Comparison of ENCODE assay signal across 11 mouse cellular contexts in genomic region chr12:105504736-105505135, GRCm38 (mm10). TPM values are rescaled to one million over a fixed set of nuclear protein-coding genes. Genes with fewer than 3 reads are reported as not detected.
DNase-seq lines count a peak whose midpoint lies in the region; ATAC-seq and TF ChIP-seq lines count a peak whose summit lies in the region.
"Had no signal": no experiment of that assay in that cellular context is flagged by ENCODE, and none has a peak within 500 bp of the region (broad histone marks: within the 10 kb centered on the region; RNA-seq: fewer than 3 reads in every experiment).

No protein-coding gene starts in this region.

- ATAC-seq in hindbrain, postnatal 0 days: no peak
- no peak for ATAC-seq in hindbrain, embryonic 12.5 days (ENCODE audit: low FRiP score)
- no peak for ATAC-seq in liver, postnatal 0 days

- peaks cover 6% of the 10 kb centered on the region; the same call in 1 of the 2 replicates for H3K4me1 ChIP-seq in hindbrain, postnatal 0 days (ENCODE audit: insufficient read depth, low read length)
- peaks cover 8% of the 10 kb centered on the region; the same call in 1 of the 2 replicates for H3K4me1 ChIP-seq in hindbrain, embryonic 12.5 days
- no peaks in the 10 kb centered on the region for H3K4me1 ChIP-seq in MEL (ENCODE audit: control insufficient read depth in 1 of 2, insufficient read depth in 2 of 2, low read length in 2 of 2)
- H3K4me1 ChIP-seq in liver, postnatal 0 days (ENCODE audit: insufficient read depth): no peaks in the 10 kb centered on the region
- H3K4me1 ChIP-seq: midbrain, embryonic 12.5 days had no signal

- H3K79me2 ChIP-seq in MEL (ENCODE audit: control insufficient read depth, insufficient read depth, low read length, poor library complexity): no peaks in the 10 kb centered on the region

- H3K4me2 ChIP-seq in hindbrain, postnatal 0 days (ENCODE audit: low read depth, low read length): no peak overlapping the region
- no peak overlapping the region for H3K4me2 ChIP-seq in hindbrain, embryonic 12.5 days (replicated peaks)
- no peak overlapping the region for H3K4me2 ChIP-seq in liver, postnatal 0 days (ENCODE audit: low read depth, low read length)
- H3K4me2 ChIP-seq: embryonic facial prominence, embryonic 13.5 days; heart, embryonic 11.5 days; midbrain, embryonic 12.5 days had no signal

- WGBS in hindbrain, postnatal 0 days: 60% methylated on average over 6 of the region's 6 CpGs
- 65% methylated on average over 6 of the region's 6 CpGs for WGBS in hindbrain, embryonic 12.5 days
- 64% methylated on average over 6 of the region's 6 CpGs for WGBS in liver, postnatal 0 days (ENCODE audit: insufficient replicate concordance)

- TF ChIP-seq CTCF in hindbrain, postnatal 0 days (IDR thresholded peaks at IDR 0.05; ENCODE audit: low read depth): peak; percentile 63
- TF ChIP-seq CTCF in MEL (IDR thresholded peaks at IDR 0.05 in 2 of 3, conservative IDR thresholded peaks at IDR 0.05 in 1 of 3; ENCODE audit: control insufficient read depth in 1 of 3, insufficient read depth in 1 of 3, low read depth in 2 of 3, low read length in 3 of 3, poor library complexity in 1 of 3, severe bottlenecking in 1 of 3): peak in 2 of 3 experiments; percentile 26 to 27; a peak in 3 of 6 replicates
- TF ChIP-seq CTCF in liver, postnatal 0 days (IDR thresholded peaks at IDR 0.05; ENCODE audit: low read depth): peak; percentile 56

- DNase-seq in hindbrain, postnatal 0 days (ENCODE audit: low spot score): no peak
- DNase-seq in A20 (ENCODE audit: low read depth, low spot score) (peak; percentile 45), MEL (ENCODE audit: low read depth, low spot score) (peak; percentile 22)
- DNase-seq in liver, postnatal 0 days: peak; percentile 30
- no peak for DNase-seq in ovary, adult 18-20 months (ENCODE audit: low spot score)
- DNase-seq in left cerebral cortex, adult 11 months (ENCODE audit: low spot score): no peak
- DNase-seq in cerebellum, adult 11 months: no peak

- no peak overlapping the region for H3K9ac ChIP-seq in hindbrain, postnatal 0 days (replicated peaks; ENCODE audit: low read length)
- no peak overlapping the region for H3K9ac ChIP-seq in hindbrain, embryonic 12.5 days
- no peak overlapping the region for H3K9ac ChIP-seq in MEL (ENCODE audit: control insufficient read depth, low read depth, low read length, poor library complexity, severe bottlenecking)
- no peak overlapping the region for H3K9ac ChIP-seq in liver, postnatal 0 days (replicated peaks)
- H3K9ac ChIP-seq: embryonic facial prominence, embryonic 13.5 days; midbrain, embryonic 12.5 days had no signal

- H3K9me3 ChIP-seq in hindbrain, postnatal 0 days (ENCODE audit: low read length): no peaks in the 10 kb centered on the region
- H3K9me3 ChIP-seq in hindbrain, embryonic 12.5 days (replicated peaks): no peaks in the 10 kb centered on the region
- no peaks in the 10 kb centered on the region for H3K9me3 ChIP-seq in MEL (replicated peaks; ENCODE audit: insufficient read depth, low read length)
- H3K9me3 ChIP-seq in liver, postnatal 0 days (ENCODE audit: low read length): no peaks in the 10 kb centered on the region
- H3K9me3 ChIP-seq: embryonic facial prominence, embryonic 13.5 days; midbrain, embryonic 12.5 days had no signal

- H3K27ac ChIP-seq in hindbrain, postnatal 0 days: no peak overlapping the region
- H3K27ac ChIP-seq in hindbrain, embryonic 12.5 days: no peak overlapping the region
- no peak overlapping the region for H3K27ac ChIP-seq in MEL (ENCODE audit: control insufficient read depth, low read depth, low read length)
- H3K27ac ChIP-seq in liver, postnatal 0 days (ENCODE audit: low read depth): no peak overlapping the region
- H3K27ac ChIP-seq: embryonic facial prominence, embryonic 13.5 days; midbrain, embryonic 12.5 days had no signal

- peak; percentile 9 for TF ChIP-seq RAD21 in MEL (IDR thresholded peaks at IDR 0.05; ENCODE audit: low read depth, low read length)

- TF ChIP-seq EP300 in MEL (IDR thresholded peaks at IDR 0.05; ENCODE audit: low read depth in 1 of 2, low read length in 2 of 2): no peak
- TF ChIP-seq EP300 in liver, postnatal 0 days (IDR thresholded peaks at IDR 0.05; ENCODE audit: low read depth): no peak

- no peaks in the 10 kb centered on the region for H3K27me3 ChIP-seq in hindbrain, postnatal 0 days (ENCODE audit: insufficient read depth, low read length)
- no peaks in the 10 kb centered on the region for H3K27me3 ChIP-seq in hindbrain, embryonic 12.5 days
- H3K27me3 ChIP-seq in MEL (ENCODE audit: control insufficient read depth in 1 of 2, insufficient read depth in 2 of 2, low read length in 2 of 2): no peaks in the 10 kb centered on the region; a peak in 1 of 4 replicates
- no peaks in the 10 kb centered on the region for H3K27me3 ChIP-seq in liver, postnatal 0 days (ENCODE audit: insufficient read depth, low read length)
- H3K27me3 ChIP-seq: embryonic facial prominence, embryonic 13.5 days; midbrain, embryonic 12.5 days had no signal

- no peaks in the 10 kb centered on the region for H3K36me3 ChIP-seq in hindbrain, postnatal 0 days (ENCODE audit: insufficient read depth, low read length)
- no peaks in the 10 kb centered on the region for H3K36me3 ChIP-seq in hindbrain, embryonic 12.5 days
- H3K36me3 ChIP-seq in MEL (ENCODE audit: control insufficient read depth in 1 of 2, insufficient read depth in 2 of 2, low read length in 2 of 2): no peaks in the 10 kb centered on the region
- H3K36me3 ChIP-seq in liver, postnatal 0 days (replicated peaks; ENCODE audit: insufficient read depth, low read length): no peaks in the 10 kb centered on the region
- H3K36me3 ChIP-seq: embryonic facial prominence, embryonic 13.5 days; midbrain, embryonic 12.5 days had no signal

- no peak for TF ChIP-seq POLR2A in MEL (IDR thresholded peaks at IDR 0.05; ENCODE audit: control insufficient read depth in 1 of 2, insufficient read depth in 1 of 2, low read depth in 1 of 2, low read length in 2 of 2, poor library complexity in 1 of 2)

- H3K4me3 ChIP-seq in hindbrain, postnatal 0 days (ENCODE audit: low read length): no peak overlapping the region
- no peak overlapping the region for H3K4me3 ChIP-seq in hindbrain, embryonic 12.5 days
- no peak overlapping the region for H3K4me3 ChIP-seq in MEL (ENCODE audit: control insufficient read depth in 1 of 2, insufficient read depth in 1 of 2, low read depth in 2 of 2, low read length in 2 of 2)
- no peak overlapping the region for H3K4me3 ChIP-seq in liver, postnatal 0 days (ENCODE audit: low read depth, low read length)
- H3K4me3 ChIP-seq: embryonic facial prominence, embryonic 13.5 days; midbrain, embryonic 12.5 days had no signal

TF ChIP-seq in MEL, 35 proteins besides CTCF, POLR2A, EP300 and RAD21:
- TF ChIP-seq MXI1 (IDR thresholded peaks at IDR 0.05; ENCODE audit: low read depth, low read length) (no peak), UBTF (IDR thresholded peaks at IDR 0.05; ENCODE audit: borderline replicate concordance, insufficient read depth, low read depth, low read length) (no peak)

RNA-seq across cellular contexts. Expression of gene D430019H16Rik, which starts 51.1 kb away (rescaled TPM):
- total RNA-seq in hindbrain, postnatal 0 days (2014; rRNA removed): 140 TPM in 2 replicates
- polyA plus RNA-seq in hindbrain, postnatal 0 days (2015; fragmentation: Nextera tagmentation; extraction: Ambion mirVana): 8.6 and 8.9 TPM in 2 replicates
- 7.0 and 8.1 TPM in 2 replicates for polyA plus RNA-seq in hindbrain, embryonic 12.5 days (2016; fragmentation: Nextera tagmentation; extraction: Ambion mirVana)
- total RNA-seq in MEL (2012; rRNA removed): not detected in 2 replicates
- polyA plus RNA-seq in MEL (2012; ENCODE audit: insufficient read depth in 1 of 2, insufficient read length in 2 of 2, low read depth in 1 of 2, low replicate concordance in 2 of 2, missing spikeins in 1 of 2): not detected
- 0.05 TPM in 2 replicates for polyA plus RNA-seq in liver, postnatal 0 days (2015; fragmentation: Nextera tagmentation; extraction: Ambion mirVana)

RNA-seq across cellular contexts. Expression of gene Bdkrb2, which starts 58.3 kb away (rescaled TPM):
- total RNA-seq in hindbrain, postnatal 0 days (2014; rRNA removed): 2.6 and 3.7 TPM in 2 replicates
- 0.90 and 0.98 TPM in 2 replicates for polyA plus RNA-seq in hindbrain, postnatal 0 days (2015; fragmentation: Nextera tagmentation; extraction: Ambion mirVana)
- 1.6 and 1.8 TPM in 2 replicates for polyA plus RNA-seq in hindbrain, embryonic 12.5 days (2016; fragmentation: Nextera tagmentation; extraction: Ambion mirVana)
- not detected in 2 replicates for total RNA-seq in MEL (2012; rRNA removed)
- not detected for polyA plus RNA-seq in MEL (2012; ENCODE audit: insufficient read depth in 1 of 2, insufficient read length in 2 of 2, low read depth in 1 of 2, low replicate concordance in 2 of 2, missing spikeins in 1 of 2)
- polyA plus RNA-seq in liver, postnatal 0 days (2015; fragmentation: Nextera tagmentation; extraction: Ambion mirVana): 0.05 TPM in 1 of 2 replicates, not detected in the other

Comparison
In these comparisons a context has a peak if more than half of its experiments do, and no peak if none do; other contexts are left out.
1. DNase-seq: peak in A20 (single experiment), MEL (single experiment) and liver, postnatal 0 days (single experiment); none in hindbrain, postnatal 0 days (single experiment), ovary, adult 18-20 months (single experiment), left cerebral cortex, adult 11 months (single experiment) and cerebellum, adult 11 months (single experiment).
2. Peak in every context shown above with its lines, with median percentiles within 50 percentile points of each other: CTCF ChIP-seq.